Mouse (Mus musculus) urinary bladder, postnatal 25 days (tissue): ENCODE measurements around the gene Zbtb25.

ENCODE experiments used
- DNase-seq: peaks from one replicate; pipeline ENCODE4 v3.0.0; 2022; ENCODE audit warnings: low spot score

Zbtb25 gene

DNA sequence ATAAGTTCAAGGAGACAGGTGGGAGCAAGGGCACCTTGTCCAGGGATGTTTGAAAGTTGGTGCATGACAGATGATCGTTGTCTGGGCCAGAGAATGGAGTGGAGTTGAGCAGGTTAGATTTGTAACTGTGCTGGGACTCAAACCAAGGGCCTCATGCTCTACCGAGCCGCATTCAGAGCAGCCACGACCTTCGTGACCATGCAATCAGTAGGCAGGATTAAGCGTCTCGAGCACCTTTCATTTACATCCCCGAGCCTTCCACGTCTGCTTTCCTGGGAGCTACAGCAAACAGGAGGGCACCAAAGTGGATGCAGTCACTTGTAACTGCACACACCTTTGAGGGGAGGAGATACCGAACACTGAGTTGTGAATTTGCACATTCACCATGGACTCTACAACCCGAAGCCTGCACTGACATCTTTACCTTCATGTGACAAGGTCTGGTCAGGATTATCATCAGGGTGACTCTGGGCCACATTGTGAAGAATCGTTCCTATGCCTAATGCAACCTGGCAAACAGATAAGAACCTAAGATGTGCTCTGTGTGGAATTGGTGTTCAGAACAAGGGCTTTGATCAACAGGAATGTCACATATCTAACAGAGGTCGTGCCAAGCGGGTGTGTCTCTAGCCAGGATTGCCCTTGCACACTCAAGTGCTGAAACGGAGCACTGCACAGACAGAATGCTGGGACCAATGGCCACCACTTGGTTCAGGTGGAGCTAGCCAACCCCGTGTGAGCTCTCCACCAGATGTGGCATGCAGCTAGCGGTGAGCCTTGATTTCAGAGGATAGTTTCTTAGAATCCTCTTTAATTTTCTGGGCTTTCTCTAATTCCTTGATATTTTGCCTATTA is 33.1 kb downstream of the Zbtb25 start:
- DNase-seq: no peak

DNA sequence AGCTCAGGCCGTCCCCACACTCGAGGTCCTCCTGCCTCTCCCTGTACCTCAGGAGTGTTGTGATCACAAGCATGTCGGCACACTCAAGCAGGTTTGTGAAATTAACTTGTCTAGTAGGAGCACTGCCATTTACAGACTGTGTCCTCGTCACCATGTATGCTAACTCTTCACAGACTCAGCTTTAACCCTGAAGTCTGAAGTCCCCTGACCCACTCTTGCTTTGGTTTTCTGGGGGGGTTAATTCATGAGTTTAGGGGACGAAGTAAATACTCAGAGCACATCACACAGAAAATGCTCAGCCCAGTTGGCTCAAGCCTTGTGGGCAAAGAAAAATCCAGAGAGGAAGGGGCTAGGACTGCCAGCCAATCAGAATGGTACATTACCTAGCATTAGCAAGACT is 33.8 kb downstream of the Zbtb25 start:
- no peak for DNase-seq

DNA sequence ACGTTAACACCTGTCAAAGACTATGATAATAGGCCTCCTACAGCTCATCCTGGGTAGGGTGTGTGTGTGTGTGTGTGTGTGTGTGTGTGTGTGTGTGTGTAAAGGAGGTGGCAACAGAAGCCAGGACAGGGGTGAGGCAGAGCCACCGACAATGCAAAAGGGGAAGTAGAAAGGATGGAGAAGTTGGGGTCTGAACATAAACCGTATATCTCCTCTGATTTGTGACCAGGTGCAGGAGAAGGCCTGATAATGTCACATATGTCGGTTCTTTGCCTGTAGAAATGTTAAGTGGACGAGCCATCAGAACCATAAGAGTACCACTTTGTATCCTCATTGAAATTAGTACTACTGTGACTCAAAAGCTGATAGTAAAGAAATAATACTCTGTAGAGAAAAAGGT is 35.7 kb downstream of the Zbtb25 start:
- no peak for DNase-seq

DNA sequence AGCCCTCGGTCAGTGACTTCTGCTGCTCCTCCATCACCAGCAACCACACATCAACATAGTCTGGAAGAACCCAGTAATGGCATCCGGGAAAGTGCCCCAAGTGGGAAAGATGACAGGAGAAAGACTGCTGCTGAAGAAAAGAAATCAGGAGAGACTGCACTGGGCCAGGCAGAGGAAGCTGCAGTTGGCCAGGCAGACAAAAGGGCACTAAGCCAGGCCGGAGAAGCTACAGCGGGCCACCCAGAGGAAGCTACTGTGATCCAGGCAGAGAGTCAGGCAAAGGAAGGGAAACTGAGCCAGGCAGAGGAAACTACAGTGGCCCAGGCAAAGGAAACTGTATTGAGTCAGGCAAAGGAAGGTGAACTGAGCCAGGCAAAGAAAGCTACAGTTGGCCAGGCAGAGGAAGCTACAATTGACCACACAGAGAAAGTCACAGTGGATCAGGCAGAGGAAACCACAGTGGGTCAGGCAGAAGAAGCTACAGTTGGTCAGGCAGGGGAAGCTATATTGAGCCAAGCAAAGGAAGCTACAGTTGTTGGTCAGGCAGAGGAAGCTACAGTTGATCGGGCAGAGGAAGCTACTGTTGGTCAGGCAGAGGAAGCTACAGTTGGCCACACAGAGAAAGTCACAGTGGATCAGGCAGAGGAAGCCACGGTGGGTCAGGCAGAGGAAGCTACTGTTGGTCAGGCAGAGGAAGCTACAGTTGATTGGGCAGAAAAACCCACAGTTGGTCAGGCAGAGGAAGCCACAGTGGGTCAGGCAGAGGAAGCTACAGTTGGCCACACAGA is 40.6 kb downstream of the Zbtb25 start:
- DNase-seq: no peak

DNA sequence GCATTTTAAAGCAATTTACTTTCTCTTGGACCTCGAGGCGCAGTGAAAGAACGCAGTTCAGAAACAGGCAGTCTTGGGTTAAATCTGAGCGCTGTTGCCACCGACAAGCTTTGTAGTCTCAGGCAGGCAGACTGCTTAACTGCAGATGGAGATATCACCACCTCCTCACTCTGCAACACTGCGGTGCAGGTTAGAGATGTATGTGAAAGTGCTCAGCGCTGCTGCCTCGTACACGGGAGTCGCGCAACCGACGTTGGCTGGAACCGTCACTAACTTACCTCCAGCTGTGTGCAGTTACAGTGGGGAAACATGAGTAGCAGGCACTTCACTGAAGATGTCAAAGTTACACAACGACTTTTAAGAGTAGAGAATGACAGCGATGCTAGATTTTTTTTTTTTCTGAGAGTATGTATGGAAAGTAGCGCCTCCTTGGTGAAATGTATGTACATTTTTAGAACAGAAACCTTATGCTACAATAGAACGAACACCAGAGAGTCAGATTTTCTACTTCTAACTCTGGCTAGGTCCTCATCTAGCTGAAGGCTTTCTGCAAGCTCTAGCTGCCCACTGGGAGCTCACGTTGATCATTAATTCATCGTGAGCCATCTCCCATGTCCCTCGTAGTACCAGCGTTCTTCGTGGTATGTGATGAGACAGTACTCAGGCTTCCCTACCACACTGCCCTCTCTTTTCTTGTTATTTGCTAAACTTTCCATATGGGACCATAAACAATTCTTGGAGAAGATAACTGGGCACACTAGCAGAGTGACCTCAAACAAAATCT is 42.8 kb downstream of the Zbtb25 start:
- no peak for DNase-seq

DNA sequence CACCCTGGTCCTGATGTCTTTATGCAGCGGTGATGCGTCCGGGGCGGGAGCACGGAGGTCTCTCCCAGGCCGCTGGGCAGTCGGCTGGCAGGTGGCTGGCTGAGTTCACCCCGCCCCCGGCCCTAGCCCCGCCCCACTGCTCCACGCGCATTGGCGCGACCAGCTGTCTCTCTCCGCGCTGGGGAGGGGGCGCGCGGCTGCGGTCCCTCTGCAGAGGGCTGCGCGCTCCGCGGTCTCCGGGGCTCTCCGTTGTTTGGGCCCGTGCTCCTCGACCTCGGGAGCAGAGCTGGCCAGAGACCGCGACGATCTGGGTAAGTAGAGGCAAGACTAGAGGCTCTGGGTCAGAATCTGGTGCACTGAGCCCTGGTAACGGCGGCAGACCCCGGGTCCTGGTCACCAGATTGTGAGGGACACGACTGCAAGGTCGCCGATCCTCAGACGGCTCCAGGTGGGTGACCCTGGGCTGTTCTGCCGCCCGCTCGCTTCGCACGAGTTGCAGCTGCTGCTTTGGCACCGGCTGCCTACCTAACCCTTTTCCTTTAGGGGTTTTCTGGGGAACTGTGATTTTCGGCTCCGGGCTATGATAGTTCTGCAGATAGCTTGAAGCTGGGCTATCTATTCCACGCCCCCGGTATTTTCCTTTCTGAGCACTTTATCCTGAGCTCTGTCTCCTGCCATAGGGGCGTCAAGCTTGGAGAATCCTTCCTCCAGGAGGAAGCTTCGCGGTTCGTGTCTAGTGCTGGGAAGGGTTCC is 44.5 kb downstream of the Zbtb25 start, which contains the start of gene Akap5:
Akap5 (plus strand) TSS at position 213 of the 753 bp plus-strand sequence.
- peak; percentile 23 for DNase-seq

DNA sequence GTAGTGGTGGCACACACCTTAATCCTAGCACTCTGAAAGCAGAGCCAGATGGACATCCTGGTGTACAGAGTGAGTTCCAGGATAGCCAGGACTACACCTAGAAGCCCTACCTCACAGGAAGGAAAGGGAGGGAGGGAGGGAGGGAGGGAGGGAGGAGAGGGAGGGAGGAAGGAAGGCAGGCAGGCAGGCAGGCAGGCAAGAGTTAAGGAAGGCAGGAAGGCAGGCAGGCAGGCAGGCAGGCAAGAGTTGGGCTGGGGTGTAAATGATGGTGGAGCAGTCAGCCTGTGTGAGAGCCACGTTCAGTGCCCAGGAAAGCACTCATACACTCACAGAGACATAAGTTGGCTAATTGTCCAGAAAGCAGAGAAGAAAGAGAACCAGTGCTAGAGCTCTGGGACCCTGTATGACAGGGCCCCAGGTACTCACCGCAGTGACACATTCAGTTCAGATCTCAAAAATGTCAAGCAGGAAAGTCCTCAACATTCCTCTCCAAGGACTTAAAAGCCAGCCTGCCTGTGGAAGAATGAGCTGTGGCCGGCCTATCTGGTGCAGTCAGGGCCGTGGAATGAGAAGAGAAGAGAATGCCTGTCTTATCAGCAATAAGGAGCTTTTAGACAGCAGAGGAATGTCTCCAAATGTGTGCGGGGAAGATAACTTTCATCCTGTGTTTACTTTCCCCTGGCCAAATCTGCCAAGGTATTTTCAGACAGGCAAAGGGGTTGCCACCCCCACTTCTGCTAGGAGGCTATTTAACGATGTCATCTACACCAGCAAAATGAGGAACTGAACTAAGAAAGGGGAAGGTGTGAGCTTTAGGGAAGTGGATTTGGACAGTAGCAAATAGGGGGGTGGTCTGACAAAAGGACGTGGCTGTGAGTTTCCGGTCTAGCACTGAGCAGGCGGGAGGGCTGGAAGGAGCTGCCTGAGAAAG is 50.9 kb downstream of the Zbtb25 start:
- DNase-seq: no peak

DNA sequence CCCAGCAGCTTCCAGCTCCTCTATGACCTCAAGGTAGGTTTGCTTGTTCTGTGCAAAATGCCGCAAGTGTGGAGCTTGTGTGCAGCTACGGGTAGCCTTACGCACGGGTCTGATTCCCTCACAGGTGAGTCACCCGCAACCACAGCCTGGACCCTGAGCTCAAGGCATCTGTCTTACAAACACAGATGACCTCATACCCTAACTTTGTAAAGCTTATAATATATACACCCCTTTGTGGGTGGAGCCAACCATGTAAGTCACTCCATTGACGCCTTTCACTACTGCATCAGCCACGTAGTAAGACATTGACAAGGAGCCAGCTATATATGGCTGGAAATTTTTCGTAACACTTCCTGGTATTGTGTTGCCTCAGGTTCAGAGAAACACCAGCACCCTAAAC is 57.5 kb downstream of the Zbtb25 start:
- DNase-seq: no peak

DNA sequence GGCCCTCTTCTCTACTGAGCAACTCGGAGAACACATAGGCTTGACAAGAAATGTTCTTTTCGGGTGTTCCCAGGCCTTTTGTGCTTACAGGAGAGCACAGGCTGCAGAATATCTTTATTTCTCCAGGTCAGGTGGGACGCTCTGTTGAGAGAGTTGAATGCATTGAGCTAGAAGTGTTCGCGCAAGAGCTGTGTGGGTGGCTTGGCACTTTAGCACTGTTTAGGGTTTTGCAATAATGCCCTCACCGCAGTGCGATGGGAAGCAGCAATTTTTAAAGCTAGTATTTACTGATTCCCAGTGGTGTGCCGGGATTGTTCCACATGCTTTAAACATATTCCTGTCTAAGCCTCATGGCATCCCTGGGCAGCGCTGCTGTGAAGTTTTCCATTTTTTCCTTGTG is 58.2 kb downstream of the Zbtb25 start:
- DNase-seq: no peak

DNA sequence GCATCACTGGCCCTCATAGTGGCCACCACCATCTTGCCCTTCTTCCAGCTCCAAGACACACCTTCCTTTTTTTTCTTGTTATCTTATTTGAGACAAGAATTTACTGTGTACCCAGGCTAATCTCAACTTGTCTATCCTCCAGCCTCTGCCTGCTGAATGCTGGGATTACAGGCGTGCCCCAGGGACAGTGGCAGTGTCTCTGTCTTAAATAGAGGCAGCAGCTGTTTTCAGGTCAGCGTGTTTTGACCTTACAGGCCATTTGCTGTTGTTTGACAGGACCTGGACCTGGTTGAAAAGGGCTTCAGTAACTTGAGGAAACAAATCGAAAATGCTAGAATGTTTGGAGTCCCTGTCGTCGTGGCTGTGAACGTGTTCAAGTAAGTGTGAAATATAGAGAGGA is 58.8 kb downstream of the Zbtb25 start:
- no peak for DNase-seq

DNA sequence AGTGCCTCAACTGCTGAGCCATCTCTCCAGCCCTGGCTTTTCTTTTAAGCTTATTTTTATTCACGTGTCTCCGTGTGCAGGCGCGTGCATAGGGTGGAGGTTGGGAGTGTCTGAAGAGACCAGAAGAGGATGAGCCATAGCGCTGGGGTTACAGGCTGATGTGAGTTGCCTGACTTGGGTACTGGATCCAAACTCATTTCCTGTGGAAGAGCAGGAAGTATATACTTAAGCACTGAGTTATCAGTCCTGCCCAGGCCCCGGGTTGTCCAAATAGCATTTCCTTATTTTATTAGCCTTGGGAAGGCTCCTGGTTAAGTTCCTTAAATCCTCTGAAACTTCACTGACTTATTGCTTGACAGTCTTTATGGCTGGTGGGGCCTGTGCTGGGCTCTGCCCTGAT is 59.4 kb downstream of the Zbtb25 start:
- no peak for DNase-seq

DNA sequence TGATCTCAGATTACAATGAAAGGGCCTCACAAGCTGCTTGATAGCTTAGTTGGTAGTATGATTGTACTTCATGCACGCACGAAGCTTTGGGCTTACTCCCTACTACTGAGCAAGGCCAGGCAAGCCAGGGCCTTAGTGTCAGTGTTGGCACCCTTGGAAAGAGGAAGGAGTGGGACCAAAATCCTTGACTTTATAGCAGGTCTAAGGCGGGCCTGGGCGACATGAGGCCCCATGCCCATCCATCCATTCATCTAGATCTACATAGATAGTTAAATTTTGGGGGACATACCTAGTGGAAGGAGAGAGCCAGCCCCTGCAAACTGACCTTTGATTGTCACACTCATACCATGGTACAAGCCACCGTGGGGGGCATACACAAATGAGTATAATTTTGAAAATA is 61.0 kb downstream of the Zbtb25 start:
- no peak for DNase-seq

DNA sequence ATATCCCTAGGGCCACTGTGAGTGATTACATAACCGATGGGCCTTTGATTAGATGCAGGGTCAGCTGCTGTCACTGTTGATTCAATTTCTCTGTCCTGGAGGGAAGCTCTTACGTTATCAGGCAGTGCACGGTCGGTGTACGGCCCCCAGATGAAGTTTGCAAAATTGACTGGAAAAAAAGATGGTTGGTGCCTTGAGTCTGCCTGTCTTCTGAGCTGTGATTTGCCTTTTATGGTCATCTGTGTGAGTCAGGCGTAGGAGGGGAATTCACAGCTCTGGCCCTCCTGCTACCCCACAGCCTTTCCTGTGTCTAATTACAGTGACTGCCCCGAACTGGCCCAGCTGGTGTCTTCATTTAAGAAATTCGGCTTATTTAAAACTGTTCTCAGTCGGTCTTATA is 61.4 kb downstream of the Zbtb25 start:
- DNase-seq: no peak

DNA sequence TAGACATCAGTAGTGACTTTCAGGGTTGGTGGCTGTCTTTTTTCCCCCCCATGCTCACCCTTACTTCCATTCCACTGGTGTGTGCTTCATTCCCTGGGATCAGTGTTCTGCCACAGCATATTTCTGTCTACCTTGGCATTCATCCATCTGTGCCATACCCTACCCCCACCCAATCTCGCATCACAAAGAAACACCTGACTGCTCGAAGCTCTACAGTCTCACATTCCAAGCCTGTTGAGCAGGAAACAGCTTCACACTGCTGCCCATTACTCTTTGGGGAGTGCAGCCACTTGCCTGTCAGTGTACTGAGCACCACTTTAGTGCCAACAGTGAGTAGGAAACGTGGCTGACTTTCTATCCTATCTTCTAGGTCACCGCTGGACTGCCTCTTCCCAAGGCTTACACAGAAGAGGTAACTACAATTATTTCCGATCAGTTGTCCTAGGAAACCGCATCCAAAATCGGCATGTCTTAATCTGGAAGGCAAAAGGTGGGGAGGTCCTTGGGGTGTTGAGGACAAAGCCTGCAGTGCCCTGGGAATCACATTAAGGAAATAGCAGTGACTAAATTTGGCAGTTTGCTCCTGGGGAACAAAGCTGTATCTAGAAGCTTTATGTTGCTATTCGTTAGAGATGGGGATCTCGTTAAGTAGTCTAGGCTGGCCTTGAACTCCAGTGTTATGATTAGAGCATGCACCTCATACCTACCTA is 62.4 kb downstream of the Zbtb25 start:
- no peak for DNase-seq

DNA sequence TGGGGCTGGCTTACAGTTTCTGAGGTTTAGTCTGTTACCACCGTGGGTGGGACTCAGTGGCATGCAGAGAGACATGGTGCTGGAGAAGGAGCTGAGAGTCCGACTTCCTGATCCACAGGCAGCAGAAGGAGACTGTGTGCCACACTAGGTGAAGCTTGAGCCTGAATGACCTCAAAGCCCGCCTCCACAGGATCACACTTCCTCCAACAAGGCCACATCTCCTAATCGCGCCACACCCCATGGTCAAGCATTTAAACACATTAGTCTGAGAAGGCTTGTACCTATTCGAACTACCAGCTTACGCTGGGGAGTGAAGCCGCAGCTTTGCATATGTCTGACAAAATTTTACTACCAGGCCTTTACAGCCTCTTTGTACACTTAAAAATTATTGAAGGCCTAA is 64.3 kb downstream of the Zbtb25 start:
- DNase-seq: no peak

DNA sequence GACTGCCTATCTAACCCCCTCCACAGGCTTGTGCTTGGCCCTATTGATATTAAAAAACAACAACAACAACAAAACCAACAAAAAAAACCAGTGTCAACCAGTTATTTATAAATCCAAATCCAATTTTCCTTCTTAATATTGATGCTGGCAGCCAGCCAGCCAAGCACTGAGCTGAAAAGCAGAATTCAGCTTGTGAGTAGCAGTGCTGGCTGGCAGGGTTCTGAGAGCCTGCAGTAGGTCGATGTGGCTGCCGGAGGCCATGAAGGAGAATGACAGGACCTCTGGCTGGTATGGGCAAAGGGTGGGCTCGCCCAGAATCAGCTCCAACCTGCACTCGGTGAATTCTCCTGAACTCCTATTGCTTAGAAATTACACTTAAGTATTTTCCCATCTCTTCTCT is 65.2 kb downstream of the Zbtb25 start:
- DNase-seq: no peak

DNA sequence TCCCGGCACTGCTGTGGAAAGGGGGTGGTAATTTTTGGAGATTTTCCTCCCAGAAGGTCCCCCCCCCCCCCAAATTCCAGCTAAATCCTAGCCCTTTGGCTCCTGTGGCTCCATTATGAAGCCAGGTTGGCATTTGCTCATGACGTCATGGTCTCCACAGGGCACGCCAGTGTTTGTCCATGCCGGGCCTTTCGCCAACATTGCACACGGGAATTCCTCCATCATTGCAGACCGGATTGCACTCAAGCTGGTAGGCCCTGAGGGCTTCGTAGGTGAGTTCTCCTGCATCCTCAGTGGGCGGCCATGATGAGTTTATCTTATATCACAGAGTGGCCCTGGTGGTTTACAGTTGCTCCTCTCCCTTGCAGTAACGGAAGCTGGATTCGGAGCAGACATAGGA is 65.9 kb downstream of the Zbtb25 start:
- no peak for DNase-seq

DNA sequence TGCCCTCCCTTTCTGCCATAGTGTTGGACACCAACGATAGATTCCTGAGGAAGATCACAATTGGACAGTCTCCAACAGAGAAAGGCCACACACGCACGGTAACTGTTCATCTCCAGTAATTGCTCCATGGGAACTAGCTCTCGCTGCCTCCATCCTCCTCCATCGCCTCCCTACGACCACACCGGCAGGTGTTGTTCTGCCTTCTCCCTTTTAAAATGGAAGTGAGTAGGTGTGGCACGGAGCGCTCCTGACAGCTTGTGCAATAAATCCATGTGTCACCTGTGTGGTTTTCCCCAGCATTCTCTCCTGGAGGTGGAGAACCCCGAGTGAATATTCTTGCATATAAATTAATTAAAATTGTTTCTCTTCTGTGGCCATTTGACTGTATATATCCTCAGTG is 69.0 kb downstream of the Zbtb25 start:
- no peak for DNase-seq

DNA sequence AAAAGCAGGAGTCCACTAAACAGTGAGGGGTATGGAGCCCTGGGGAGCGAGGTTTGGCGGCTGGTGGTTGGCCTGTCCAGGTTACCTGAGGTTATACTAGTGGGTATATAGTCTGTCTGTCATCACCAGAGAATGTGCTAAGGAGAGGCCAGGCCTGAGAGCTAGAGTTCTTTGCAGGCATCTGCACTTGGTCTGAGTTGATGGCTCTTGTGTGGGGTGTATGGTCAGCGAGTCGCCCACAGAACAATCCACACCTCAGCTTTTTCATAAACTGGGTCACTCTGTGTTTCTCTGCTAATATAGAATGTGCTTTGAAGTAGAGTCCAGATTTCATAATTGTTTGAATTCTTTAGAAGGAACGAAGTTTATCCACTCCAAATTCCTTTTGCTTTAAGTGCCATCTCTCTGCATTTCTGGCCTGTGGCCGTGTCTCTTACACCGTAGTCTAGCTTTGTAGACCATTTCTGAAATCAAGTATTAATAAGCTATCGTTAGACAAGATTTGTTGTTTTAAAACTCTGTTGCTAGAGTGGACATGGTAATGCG is 70.0 kb downstream of the Zbtb25 start:
- DNase-seq: no peak

DNA sequence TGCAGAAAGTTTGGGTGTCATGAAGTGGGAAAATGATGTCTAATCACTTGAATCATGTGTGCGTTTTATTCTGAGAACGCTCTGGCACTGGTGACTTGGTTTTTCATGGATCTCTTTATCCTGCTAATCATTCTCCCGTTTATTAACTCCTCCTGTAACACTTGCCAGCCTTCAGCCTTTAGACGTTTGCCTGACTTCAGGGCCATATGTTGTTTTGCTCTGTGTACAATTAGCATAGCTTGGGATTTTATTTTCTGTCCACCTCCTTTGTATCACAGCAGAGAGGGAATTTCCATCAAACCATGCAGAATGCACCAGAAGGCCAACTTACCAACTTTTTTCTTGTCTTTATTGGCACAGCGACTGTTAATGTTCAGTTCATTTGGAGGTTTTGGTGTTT is 71.6 kb downstream of the Zbtb25 start:
- no peak for DNase-seq
